22 mouse cellular contexts compared by ENCODE assay signal in the genomic region with DNA sequence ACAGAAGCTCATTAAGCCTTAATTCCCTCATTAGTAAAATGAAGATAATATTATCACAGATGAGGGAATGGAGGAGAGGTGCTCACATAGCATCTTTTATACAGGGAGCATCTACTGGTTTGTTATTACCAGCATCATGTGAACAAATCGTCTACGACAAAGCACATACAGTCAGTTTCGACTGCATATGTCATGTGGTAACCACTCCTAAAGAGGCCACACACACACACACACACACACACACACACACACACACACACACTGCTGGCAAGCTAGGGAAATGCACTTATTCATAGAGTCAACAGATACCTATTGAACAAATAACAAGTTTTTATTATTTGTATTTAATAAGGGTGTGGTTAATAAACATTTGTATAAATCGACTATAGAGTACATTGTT.
DNase-seq lines count a peak whose midpoint lies in the region; ATAC-seq and TF ChIP-seq lines count a peak whose summit lies in the region.
"Had no signal": no experiment of that assay in that cellular context is flagged by ENCODE, and none has a peak within 500 bp of the region (broad histone marks: within the 10 kb centered on the region; RNA-seq: fewer than 3 reads in every experiment).

No protein-coding gene starts in this region.

- peak; percentile 61 for DNase-seq in midbrain, embryonic 11.5 days (ENCODE audit: low spot score, missing footprints)
- no peak for DNase-seq in neural tube, embryonic 10.5 days (ENCODE audit: extremely low spot score, low spot score)
- peak; percentile 76 for DNase-seq in stomach, postnatal 0 days (ENCODE audit: low spot score)
- no peak for DNase-seq in gastrocnemius, postnatal 14 days
- DNase-seq: adrenal gland, adult 2 months; adrenal gland, adult 8-10 months; adrenal gland, postnatal 10 days; adrenal gland, postnatal 14 days; adrenal gland, postnatal 25 days; adrenal gland, postnatal 36 days; B cell, adult 2 months; cerebellum, adult 11 months; cerebellum, adult 11-12 months had no signal

- no peaks in the 10 kb centered on the region for H3K36me3 ChIP-seq in hindbrain, embryonic 16.5 days (ENCODE audit: control insufficient read depth, insufficient read depth, low read length)
- no peaks in the 10 kb centered on the region for H3K36me3 ChIP-seq in hindbrain, embryonic 12.5 days
- H3K36me3 ChIP-seq in midbrain, embryonic 11.5 days (ENCODE audit: control insufficient read depth, insufficient read depth, low read length), result no peaks in the 10 kb centered on the region
- no peaks in the 10 kb centered on the region for H3K36me3 ChIP-seq in midbrain, embryonic 16.5 days (ENCODE audit: control insufficient read depth, insufficient read depth, low read length)
- H3K36me3 ChIP-seq in neural tube, embryonic 15.5 days, result no peaks in the 10 kb centered on the region
- no peaks in the 10 kb centered on the region for H3K36me3 ChIP-seq in stomach, postnatal 0 days (ENCODE audit: control insufficient read depth, insufficient read depth, low read length)
- H3K36me3 ChIP-seq: G1E had no signal

- TF ChIP-seq EP300 in stomach, postnatal 0 days (optimal IDR thresholded peaks at IDR 0.05), result no peak

- no peaks in the 10 kb centered on the region for H3K27me3 ChIP-seq in hindbrain, embryonic 16.5 days (replicated peaks; ENCODE audit: control insufficient read depth, insufficient read depth, low read length)
- H3K27me3 ChIP-seq in hindbrain, embryonic 12.5 days, result no peaks in the 10 kb centered on the region
- H3K27me3 ChIP-seq in midbrain, embryonic 11.5 days (ENCODE audit: control insufficient read depth, insufficient read depth, low read length), result no peaks in the 10 kb centered on the region
- no peaks in the 10 kb centered on the region for H3K27me3 ChIP-seq in midbrain, embryonic 16.5 days (ENCODE audit: control insufficient read depth, insufficient read depth, low read depth, low read length)
- H3K27me3 ChIP-seq in neural tube, embryonic 15.5 days (replicated peaks), result no peaks in the 10 kb centered on the region
- no peaks in the 10 kb centered on the region for H3K27me3 ChIP-seq in stomach, postnatal 0 days (ENCODE audit: control insufficient read depth, insufficient read depth, low read length)
- H3K27me3 ChIP-seq: CH12.LX had no signal

- intact Hi-C loops in gastrocnemius, postnatal 14 days (cut with DNase I; ENCODE audit: low total_unique reads), result no loop called here

- no peak overlapping the region for H3K27ac ChIP-seq in hindbrain, embryonic 16.5 days (ENCODE audit: low read depth, low read length)
- no peak overlapping the region for H3K27ac ChIP-seq in hindbrain, embryonic 12.5 days
- no peak overlapping the region for H3K27ac ChIP-seq in midbrain, embryonic 11.5 days (ENCODE audit: low read depth, low read length)
- no peak overlapping the region for H3K27ac ChIP-seq in midbrain, embryonic 16.5 days (ENCODE audit: low read length)
- 0 out of 2 replicates have a peak overlapping the region, but pooled peaks have one; percentile 2 for H3K27ac ChIP-seq in neural tube, embryonic 15.5 days (replicated peaks)
- H3K27ac ChIP-seq in stomach, postnatal 0 days (replicated peaks), result no peak overlapping the region

- no peak overlapping the region for H3K4me2 ChIP-seq in hindbrain, embryonic 16.5 days (ENCODE audit: low read length)
- H3K4me2 ChIP-seq in hindbrain, embryonic 12.5 days (replicated peaks), result no peak overlapping the region
- no peak overlapping the region for H3K4me2 ChIP-seq in midbrain, embryonic 11.5 days
- no peak overlapping the region for H3K4me2 ChIP-seq in midbrain, embryonic 16.5 days (ENCODE audit: low read length)
- no peak overlapping the region for H3K4me2 ChIP-seq in neural tube, embryonic 15.5 days
- H3K4me2 ChIP-seq in stomach, postnatal 0 days (replicated peaks; ENCODE audit: low read depth), result no peak overlapping the region

- H3K9me3 ChIP-seq in hindbrain, embryonic 16.5 days (ENCODE audit: control insufficient read depth, low read length), result no peaks in the 10 kb centered on the region
- no peaks in the 10 kb centered on the region for H3K9me3 ChIP-seq in hindbrain, embryonic 12.5 days (replicated peaks)
- H3K9me3 ChIP-seq in midbrain, embryonic 11.5 days (ENCODE audit: control insufficient read depth, low read length), result no peaks in the 10 kb centered on the region
- H3K9me3 ChIP-seq in midbrain, embryonic 16.5 days (replicated peaks; ENCODE audit: control insufficient read depth, low read length, poor library complexity, severe bottlenecking), result no peaks in the 10 kb centered on the region
- no peaks in the 10 kb centered on the region for H3K9me3 ChIP-seq in neural tube, embryonic 15.5 days (replicated peaks)
- H3K9me3 ChIP-seq in stomach, postnatal 0 days (ENCODE audit: control insufficient read depth, low read length), result no peaks in the 10 kb centered on the region

- no peaks in the 10 kb centered on the region for H3K4me1 ChIP-seq in hindbrain, embryonic 16.5 days (ENCODE audit: control insufficient read depth, insufficient read depth, low read depth, low read length)
- no peaks in the 10 kb centered on the region for H3K4me1 ChIP-seq in hindbrain, embryonic 12.5 days
- no peaks in the 10 kb centered on the region for H3K4me1 ChIP-seq in midbrain, embryonic 11.5 days (ENCODE audit: control insufficient read depth, insufficient read depth, low read length)
- no peaks in the 10 kb centered on the region for H3K4me1 ChIP-seq in midbrain, embryonic 16.5 days (ENCODE audit: control insufficient read depth, insufficient read depth, low read length)
- no peaks in the 10 kb centered on the region for H3K4me1 ChIP-seq in neural tube, embryonic 15.5 days
- no peaks in the 10 kb centered on the region for H3K4me1 ChIP-seq in stomach, postnatal 0 days (replicated peaks; ENCODE audit: control insufficient read depth, insufficient read depth)

- WGBS in hindbrain, embryonic 16.5 days, result 81% methylated on average over 4 of the region's 4 CpGs
- WGBS in hindbrain, embryonic 12.5 days, result 90% methylated on average over 4 of the region's 4 CpGs
- 92% methylated on average over 4 of the region's 4 CpGs for WGBS in midbrain, embryonic 11.5 days
- 85% methylated on average over 4 of the region's 4 CpGs for WGBS in midbrain, embryonic 16.5 days
- WGBS in neural tube, embryonic 15.5 days, result 74% methylated on average over 4 of the region's 4 CpGs
- 66% methylated on average over 4 of the region's 4 CpGs for whole genome bisulfite sequencing in stomach, postnatal 0 days

- TF ChIP-seq CTCF in stomach, postnatal 0 days (IDR thresholded peaks at IDR 0.05; ENCODE audit: low read depth), result no peak

- H3K4me3 ChIP-seq in hindbrain, embryonic 16.5 days (ENCODE audit: low read length), result no peak overlapping the region
- no peak overlapping the region for H3K4me3 ChIP-seq in hindbrain, embryonic 12.5 days
- no peak overlapping the region for H3K4me3 ChIP-seq in midbrain, embryonic 11.5 days (ENCODE audit: low read depth, low read length)
- H3K4me3 ChIP-seq in midbrain, embryonic 16.5 days (ENCODE audit: low read depth, low read length), result no peak overlapping the region
- H3K4me3 ChIP-seq in neural tube, embryonic 15.5 days (replicated peaks), result no peak overlapping the region
- H3K4me3 ChIP-seq in stomach, postnatal 0 days (ENCODE audit: low read depth, low read length), result no peak overlapping the region

- peak; percentile 40; the same call in 1 of the 2 replicates for ATAC-seq in hindbrain, embryonic 16.5 days
- ATAC-seq in hindbrain, embryonic 12.5 days (ENCODE audit: low FRiP score), result no peak
- no peak for ATAC-seq in midbrain, embryonic 11.5 days (ENCODE audit: low FRiP score)
- ATAC-seq in midbrain, embryonic 16.5 days, result no peak
- peak; percentile 63 for ATAC-seq in neural tube, embryonic 15.5 days (ENCODE audit: low FRiP score)
- ATAC-seq in stomach, postnatal 0 days (ENCODE audit: low FRiP score, low TSS enrichment), result peak; percentile 92
- ATAC-seq: activated CD4-positive, CD25-positive, alpha-beta regulatory T cell, adult 4 months; CD4-positive, CD25-positive, alpha-beta regulatory T cell, adult 4 months; Patski had no signal

- H3K9ac ChIP-seq in hindbrain, embryonic 16.5 days (ENCODE audit: low read depth, low read length), result no peak overlapping the region
- no peak overlapping the region for H3K9ac ChIP-seq in hindbrain, embryonic 12.5 days
- H3K9ac ChIP-seq in midbrain, embryonic 11.5 days (ENCODE audit: low read length), result no peak overlapping the region
- H3K9ac ChIP-seq in midbrain, embryonic 16.5 days (ENCODE audit: low read depth, low read length), result no peak overlapping the region
- H3K9ac ChIP-seq in neural tube, embryonic 15.5 days (replicated peaks), result no peak overlapping the region
- no peak overlapping the region for H3K9ac ChIP-seq in stomach, postnatal 0 days (ENCODE audit: low read length)

Comparison
In these comparisons a context has a peak if more than half of its experiments do, and no peak if none do; other contexts are left out.
1. ATAC-seq: peak in hindbrain, embryonic 16.5 days (single experiment), neural tube, embryonic 15.5 days (single experiment) and stomach, postnatal 0 days (single experiment); none in hindbrain, embryonic 12.5 days (single experiment), midbrain, embryonic 11.5 days (single experiment) and midbrain, embryonic 16.5 days (single experiment).
2. DNase-seq: peak in midbrain, embryonic 11.5 days (single experiment) and stomach, postnatal 0 days (single experiment); none in neural tube, embryonic 10.5 days (single experiment) and gastrocnemius, postnatal 14 days (single experiment).